Comparison of ENCODE assay signal across 8 mouse cellular contexts in the genomic region with DNA sequence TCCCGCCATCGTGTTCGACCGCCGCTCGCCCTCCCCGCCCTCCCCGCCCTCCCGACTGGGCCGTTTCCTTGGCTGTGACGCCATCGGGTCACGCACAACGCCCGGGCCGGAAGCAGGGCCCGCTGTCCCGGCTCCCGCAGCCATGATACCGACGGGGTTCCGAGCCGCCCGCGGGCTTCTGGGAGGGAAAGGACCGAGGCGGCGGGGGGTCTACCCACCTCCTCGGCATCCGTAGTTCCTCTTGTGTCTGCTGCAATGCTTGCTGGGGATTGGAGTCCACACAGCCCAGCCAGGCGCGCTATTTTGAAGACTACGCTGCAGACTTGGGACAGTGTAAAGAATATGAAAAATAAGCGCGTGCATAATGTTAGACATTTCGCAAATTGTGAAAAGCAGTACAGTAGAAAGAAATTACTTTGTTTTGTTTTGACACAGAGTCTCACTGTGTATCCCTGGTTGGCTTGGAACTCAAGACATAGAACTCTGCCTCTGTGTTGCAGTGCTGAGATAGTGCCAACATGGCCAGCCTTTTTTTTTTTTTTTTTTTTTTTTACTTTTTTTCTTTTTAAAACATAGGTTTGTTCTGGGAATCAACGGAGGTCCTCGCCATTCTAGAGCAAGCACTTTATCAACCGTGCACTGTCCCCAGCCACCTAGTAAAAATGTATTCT. TPM values are rescaled to one million over a fixed set of nuclear protein-coding genes. Genes with fewer than 3 reads are reported as not detected.
A peak's percentile ranks its signal among the peaks of the same experiment; 100 is the strongest.
DNase-seq lines count a peak whose midpoint lies in the region; ATAC-seq and TF ChIP-seq lines count a peak whose summit lies in the region.

A gene (minus strand): TSS at position 182 of the 671 bp plus-strand sequence.

- no peak for TF ChIP-seq CTCF in olfactory bulb, adult 2 months (IDR thresholded peaks at IDR 0.05; ENCODE audit: insufficient read depth, low read depth, low read length)
- 0 out of 2 replicates have a peak, but pooled peaks have one; percentile 30 for TF ChIP-seq CTCF in thymus, adult 2 months (IDR thresholded peaks at IDR 0.05; ENCODE audit: borderline replicate concordance, control insufficient read depth, extremely low read depth, insufficient read depth, low read length, poor library complexity)

- H3K9ac ChIP-seq in lung, embryonic 15.5 days: peak within 1 kb of the TSS; percentile 97

- H3K4me2 ChIP-seq in lung, embryonic 15.5 days: peak within 1 kb of the TSS; percentile 52

- H3K27me3 ChIP-seq in lung, embryonic 15.5 days: no peaks in the 10 kb centered on the region
- no peaks in the 10 kb centered on the region for H3K27me3 ChIP-seq in thymus, adult 2 months (ENCODE audit: control insufficient read depth, insufficient read depth, low read length)

- peak within 1 kb of the TSS; percentile 95 for H3K27ac ChIP-seq in lung, embryonic 15.5 days
- H3K27ac ChIP-seq in olfactory bulb, adult 2 months (ENCODE audit: insufficient read depth, low read depth, low read length): peak within 1 kb of the TSS; percentile 16
- H3K27ac ChIP-seq in thymus, adult 2 months (ENCODE audit: control insufficient read depth, insufficient read depth, low read length): peak within 1 kb of the TSS; percentile 98

- H3K4me1 ChIP-seq in lung, embryonic 15.5 days: peaks cover 16% of the 10 kb centered on the region
- peaks cover 5% of the 10 kb centered on the region for H3K4me1 ChIP-seq in olfactory bulb, adult 2 months (ENCODE audit: control insufficient read depth, insufficient read depth, low read length)
- peaks cover 2% of the 10 kb centered on the region; the same call in 1 of the 2 replicates for H3K4me1 ChIP-seq in thymus, adult 2 months (replicated peaks; ENCODE audit: control insufficient read depth, insufficient read depth, low read length)

- peak; percentile 34; the same call in 1 of the 2 replicates for TF ChIP-seq POLR2A in olfactory bulb, adult 2 months (IDR thresholded peaks at IDR 0.05; ENCODE audit: insufficient read depth, low read depth, low read length)
- peak; percentile 85 for TF ChIP-seq POLR2A in thymus, adult 2 months (IDR thresholded peaks at IDR 0.05; ENCODE audit: control insufficient read depth, extremely low read depth, insufficient read depth, low read length, poor library complexity)

- ATAC-seq in frontal cortex, adult (ENCODE audit: low TSS enrichment): peak; percentile 93
- peak; percentile 94 to 96 for ATAC-seq in hematopoietic stem cell, adult 5-6 weeks (replicated peaks in 1 of 2; ENCODE audit: insufficient read depth in 1 of 2, low FRiP score in 2 of 2, low TSS enrichment in 1 of 2, low read depth in 1 of 2, poor library complexity in 2 of 2, severe bottlenecking in 2 of 2)
- ATAC-seq in lung, embryonic 15.5 days (ENCODE audit: borderline replicate concordance, extremely low read depth, low FRiP score, low TSS enrichment): peak; percentile 95

- peak; percentile 99 for DNase-seq in Muller cell, postnatal 12 days (ENCODE audit: inconsistent ontology term)
- DNase-seq in cerebellum, adult 9-10 months: peak; percentile 97
- peak; percentile 77 for DNase-seq in layer of hippocampus, adult 9-10 months (ENCODE audit: low spot score)
- peak; percentile 92 for DNase-seq in thymus, adult 2 months

- H3K9me3 ChIP-seq in lung, embryonic 15.5 days: no peaks in the 10 kb centered on the region

- 4% methylated on average over 39 of the region's 39 CpGs for WGBS in lung, embryonic 15.5 days
- WGBS in olfactory bulb, adult 2 months: 4% methylated on average over 39 of the region's 39 CpGs
- 3% methylated on average over 39 of the region's 39 CpGs for WGBS in thymus, adult 2 months

- H3K36me3 ChIP-seq in lung, embryonic 15.5 days: peaks cover 9% of the 10 kb centered on the region; the same call in 1 of the 2 replicates
- 0 out of 2 replicates have a peak, but pooled peaks cover 2% of the 10 kb centered on the region for H3K36me3 ChIP-seq in thymus, adult 2 months (ENCODE audit: control insufficient read depth, insufficient read depth, low read length)

- peak within 1 kb of the TSS; percentile 98 for H3K4me3 ChIP-seq in lung, embryonic 15.5 days
- H3K4me3 ChIP-seq in olfactory bulb, adult 2 months (ENCODE audit: insufficient read depth, low read depth, low read length): peak within 1 kb of the TSS; percentile 64
- peak within 1 kb of the TSS; percentile 96 for H3K4me3 ChIP-seq in thymus, adult 2 months (ENCODE audit: control insufficient read depth, insufficient read depth, low read length)

RNA-seq across cellular contexts. Expression of the gene that starts here (rescaled TPM):
- total RNA-seq in hematopoietic stem cell, adult 5-6 weeks (2017): 47.8 and 54.0 TPM in 2 replicates
- 16.4 and 17.0 TPM in 2 replicates for polyA plus RNA-seq in lung, embryonic 15.5 days (2015; fragmentation: Nextera tagmentation; extraction: Ambion mirVana)
- not detected in 2 replicates for polyA plus RNA-seq in olfactory bulb, adult 2 months (2012; ENCODE audit: insufficient read depth, insufficient read length, low replicate concordance, missing spikeins)
- polyA plus RNA-seq in thymus, adult 2 months (2012; rRNA removed): 30.9 and 31.5 TPM in 2 replicates

Comparison
In these comparisons a context has a peak if more than half of its experiments do, and no peak if none do; other contexts are left out.
1. Peak in every context shown above with its lines: DNase-seq, ATAC-seq, H3K4me3 ChIP-seq and H3K27ac ChIP-seq.
2. H3K27ac ChIP-seq: peak in every context shown above with its lines; median percentile 98 in thymus, adult 2 months; 95 in lung, embryonic 15.5 days; 16 in olfactory bulb, adult 2 months.